Mouse (Mus musculus) heart, postnatal 14 days (tissue): ENCODE data around the gene Ly6g6d. TPM values are rescaled to one million over a fixed set of nuclear protein-coding genes. Genes with fewer than 3 reads are reported as not detected.
"Not testable (repeated sequence)": the region's sequence is repeated elsewhere in the genome, so short reads cannot be mapped to it uniquely, and the experiment has no call there.

ENCODE experiments used
- DNase-seq, 2 experiments: peaks; one replicate each; pipeline ENCODE4 v3.0.0; 2021 to 2022
- intact Hi-C: fragments of 180-260 bp; cut with DNase I; formaldehyde crosslinking; loops from one replicate; pipeline ENCODE4 v1.15.1; 2025
- total RNA-seq, 2 experiments: library from RNA; stranded (reverse); gene quantifications; 2 replicates each; pipeline ENCODE4 v1.2.3; 2021

Ly6g6d gene
- total RNA-seq, 2 experiments from 2014 or later: 0.67 to 3.3 TPM

DNA sequence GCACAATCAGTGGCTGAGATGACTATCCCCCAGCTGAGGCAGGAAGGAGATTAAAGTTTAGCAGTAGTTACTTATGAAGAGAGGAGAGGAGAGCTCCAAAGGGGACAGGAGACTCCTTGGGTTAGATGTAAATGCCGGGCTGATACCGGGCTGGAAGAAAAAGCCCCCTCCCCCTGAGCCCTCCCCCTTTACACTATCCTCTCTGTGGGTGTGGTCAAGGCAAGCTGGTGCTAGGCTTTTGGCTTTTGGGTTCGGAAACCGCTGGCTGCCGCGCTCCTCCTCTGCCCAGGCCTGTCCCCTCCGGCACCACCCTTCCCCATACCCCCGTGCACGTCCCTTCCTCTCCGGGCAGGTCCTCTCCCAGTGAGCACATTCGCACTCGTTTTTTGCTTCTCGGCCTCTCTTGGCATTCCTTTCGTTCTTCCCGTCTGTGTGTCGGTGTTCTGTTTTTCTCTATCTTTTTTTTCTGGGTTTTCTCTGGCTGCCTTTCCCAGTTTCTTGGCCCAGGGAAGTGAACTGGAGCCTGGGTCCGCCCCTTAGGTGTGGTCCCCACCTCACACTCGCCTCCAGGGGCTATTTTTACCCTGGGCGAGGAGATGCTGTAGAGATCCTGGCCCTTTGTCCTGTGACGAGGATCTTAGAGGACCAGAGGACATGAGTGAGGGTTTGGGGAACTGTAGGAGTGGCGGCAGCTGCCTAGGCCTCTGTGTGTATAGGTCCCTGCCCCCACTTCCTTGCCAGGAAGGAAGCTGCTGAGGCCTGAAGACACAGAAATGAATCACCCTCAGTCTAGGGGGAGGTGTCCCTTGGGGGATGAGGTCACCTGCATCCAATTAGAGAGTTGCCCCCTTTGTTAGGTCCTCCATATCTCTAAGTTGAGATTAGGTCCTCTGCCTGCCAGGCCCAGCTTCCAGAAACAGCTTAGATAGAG lies 26.4 kb downstream of the Ly6g6d start:
- intact Hi-C loops: no loop called here
- DNase-seq: peak; percentile 80 to 84

DNA sequence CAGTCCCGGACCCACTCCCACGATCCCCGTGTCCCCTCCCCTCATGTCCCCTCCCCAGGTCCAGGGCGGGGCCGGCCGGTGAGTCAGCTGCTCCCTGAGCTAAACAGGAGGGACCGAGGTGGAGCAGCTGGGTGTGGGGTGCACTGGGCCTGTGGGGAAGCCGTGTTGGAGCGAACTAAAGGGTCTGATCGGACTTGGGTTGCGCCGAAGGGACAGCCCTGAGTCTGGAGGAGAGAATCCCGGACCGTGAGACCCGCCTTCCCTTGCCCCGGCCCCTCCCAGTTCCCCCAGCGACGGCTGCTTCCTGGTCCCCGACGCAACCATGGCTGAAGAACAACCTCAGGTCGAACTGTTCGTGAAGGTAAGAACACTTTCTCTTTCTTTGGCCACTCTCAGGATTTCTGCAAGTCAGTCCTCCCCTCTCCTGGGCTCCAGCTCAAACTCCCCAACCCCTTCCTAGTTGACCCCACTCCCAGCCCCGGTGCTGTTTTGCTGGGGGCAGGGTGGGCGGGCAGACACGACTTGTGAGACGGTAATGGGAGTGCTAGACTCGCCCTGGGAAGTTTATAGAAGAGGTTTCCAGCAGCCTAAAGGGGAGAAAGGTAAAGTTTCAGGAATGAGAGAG lies 27.6 kb downstream of the Ly6g6d start:
- intact Hi-C loops: no loop called here
- peak; percentile 82 to 83 for DNase-seq

- intact Hi-C loops: no loop called here
- peak; percentile 61 to 67 for DNase-seq
Observed at GRCm38 (mm10) chr17:35049561-35050016, 28.3 kb downstream of the Ly6g6d start, which contains the start of gene Clic1. TSS of gene Clic1 (plus strand) at chr17:35049966.

DNA sequence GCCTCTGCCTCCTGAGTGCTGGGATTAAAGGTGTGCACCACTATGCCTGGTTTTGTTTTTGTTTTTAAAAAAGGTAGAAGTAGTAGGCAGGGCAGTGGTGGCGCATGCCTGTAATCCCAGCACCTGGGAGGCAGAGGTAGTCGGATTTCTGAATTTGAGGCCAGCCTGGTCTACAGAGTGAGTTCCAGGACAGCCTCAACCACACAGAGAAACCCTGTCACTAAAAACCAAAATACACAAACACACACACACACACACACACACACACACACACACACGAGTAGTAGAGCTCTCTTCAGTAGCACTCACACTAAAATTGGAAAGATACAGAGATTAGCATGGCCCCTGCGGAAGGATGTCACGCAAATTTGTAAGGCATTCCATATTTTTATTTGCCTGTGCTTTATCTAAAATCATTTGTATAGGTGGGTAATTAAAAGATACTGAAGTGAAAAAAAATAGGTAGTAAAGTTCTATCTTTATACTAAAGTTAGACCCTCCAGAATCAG lies 28.9 kb downstream of the Ly6g6d start:
- DNase-seq: no peak
- intact Hi-C loops: no loop called here

DNA sequence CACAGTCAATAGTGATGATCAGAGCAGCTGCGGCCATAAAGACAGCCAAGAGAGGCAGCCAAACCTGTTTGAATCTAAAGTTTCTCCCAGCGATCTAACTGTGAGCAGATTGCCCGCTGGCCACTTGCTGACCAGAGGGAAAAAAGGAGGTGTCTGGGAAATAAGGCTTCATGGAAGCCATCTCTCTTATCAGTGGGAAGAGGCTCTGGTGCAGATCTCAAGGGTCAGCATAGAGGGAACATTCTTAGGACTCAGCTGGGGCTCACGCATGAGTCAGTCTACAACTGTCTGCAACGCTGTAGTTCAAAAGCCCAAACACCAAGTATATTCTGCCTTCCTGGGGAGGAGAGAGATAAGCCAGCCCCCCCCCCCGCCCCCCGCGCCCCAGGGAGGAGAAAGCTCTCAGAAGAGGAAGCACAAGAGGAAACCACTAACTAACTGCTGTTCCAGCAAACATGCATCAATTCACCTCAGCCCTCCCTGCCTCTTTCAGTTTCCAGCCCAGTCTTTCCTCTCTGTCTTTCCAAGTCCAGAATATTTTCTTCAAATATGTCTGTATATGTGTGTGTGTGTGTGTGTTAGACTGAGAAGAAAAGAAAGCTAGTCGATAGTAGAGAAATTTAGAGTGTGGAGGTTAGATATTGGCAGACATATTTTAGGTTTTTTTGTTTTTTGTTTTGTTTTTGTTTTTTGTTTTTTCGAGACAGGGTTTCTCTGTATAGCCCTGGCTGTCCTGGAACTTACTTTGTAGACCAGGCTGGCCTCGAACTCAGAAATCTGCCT lies 29.5 kb downstream of the Ly6g6d start:
- DNase-seq: peak in 1 of 2 experiments; percentile 45
- intact Hi-C loops: no loop called here

DNA sequence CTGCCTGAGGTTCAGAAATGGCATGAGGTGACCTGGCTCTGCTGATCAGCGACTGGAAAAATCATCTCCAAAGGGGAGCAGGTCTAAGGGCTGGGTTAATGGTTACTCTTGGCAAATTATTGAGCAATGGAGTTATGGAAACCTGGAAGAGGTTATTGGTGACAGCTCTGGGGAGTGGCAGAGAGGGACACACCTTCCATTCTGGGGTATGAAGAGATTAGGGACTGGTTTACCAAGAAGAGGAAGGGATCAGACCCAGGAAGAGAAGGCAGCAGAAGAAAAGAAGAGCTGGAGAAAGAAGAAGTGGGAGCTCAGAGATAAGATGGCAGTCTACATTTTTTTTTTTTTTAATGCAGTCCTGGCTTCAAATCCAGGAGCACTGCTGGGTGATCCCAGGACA lies 30.2 kb downstream of the Ly6g6d start:
- intact Hi-C loops: no loop called here
- no peak for DNase-seq

DNA sequence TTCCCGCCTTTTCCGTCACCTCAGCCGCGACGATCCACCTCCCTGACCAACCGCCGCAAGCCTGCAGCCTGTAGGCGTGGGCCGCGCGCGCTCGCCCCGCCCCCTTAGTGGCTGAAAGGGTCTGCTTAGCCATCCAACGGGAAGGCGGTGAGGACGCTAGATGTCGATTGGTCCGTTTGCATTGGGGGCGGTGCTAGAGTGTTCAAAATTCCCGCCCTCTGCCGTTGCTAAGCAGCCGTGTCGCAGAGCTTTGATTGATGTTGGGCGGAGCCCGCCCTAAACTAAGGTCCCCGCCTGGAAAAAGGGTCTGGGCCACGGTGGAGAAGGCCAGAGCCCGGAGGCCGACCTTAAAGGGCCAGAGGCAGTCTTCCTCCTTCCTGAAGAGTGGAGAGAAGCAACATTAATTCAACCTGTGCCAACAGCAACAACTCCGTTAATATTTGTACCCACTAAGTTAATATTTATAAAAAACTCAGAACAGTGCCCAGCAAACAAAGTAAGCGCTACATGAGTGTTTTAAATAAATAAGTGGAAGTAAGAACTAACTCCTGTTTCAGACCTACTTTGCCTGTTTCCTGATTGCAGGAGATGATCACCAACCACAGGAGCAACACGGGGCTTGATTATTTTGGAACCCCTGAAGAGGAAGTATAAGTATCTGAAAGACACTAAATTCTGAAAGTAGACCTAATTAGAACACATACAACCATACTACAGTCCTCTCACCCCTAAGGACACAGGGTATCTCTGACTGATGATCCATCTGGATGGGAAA lies 31.0 kb downstream of the Ly6g6d start, which contains the start of gene Msh5:
Msh5 (minus strand) TSS at position 65 of the 775 bp plus-strand sequence.
- intact Hi-C loops: no loop called here
- peak; percentile 97 for DNase-seq

- intact Hi-C loops: loop anchor here (2.0 kb wide), 1 partner anchor 23 kb away; no protein-coding TSS in a partner anchor
- no peak for DNase-seq
Observed at GRCm38 (mm10) chr17:35045807-35046680, 31.8 kb downstream of the Ly6g6d start.

- no peak for DNase-seq
- intact Hi-C loops: loop anchor here (2.0 kb wide), 1 partner anchor 22 kb away; no protein-coding TSS in a partner anchor
Observed at GRCm38 (mm10) chr17:35044904-35045806, 32.7 kb downstream of the Ly6g6d start.

DNA sequence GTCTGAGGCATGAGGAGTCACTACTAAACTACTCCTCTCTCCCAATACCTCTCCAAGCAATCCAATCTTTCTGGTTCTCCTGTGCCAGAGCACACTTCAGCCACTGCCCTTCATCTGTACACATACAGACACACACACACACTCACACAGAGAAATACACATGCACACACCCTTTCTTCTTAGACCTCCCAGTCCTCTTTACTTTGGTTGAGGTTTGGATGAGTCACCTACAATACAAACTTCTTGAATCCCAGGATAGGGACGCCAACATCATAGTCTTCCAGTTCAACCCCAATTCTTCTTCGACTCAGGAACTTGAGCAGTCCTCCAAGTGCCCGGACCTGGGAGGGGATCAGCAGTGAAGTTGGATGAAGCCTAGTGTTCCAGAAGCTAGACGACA lies 34.1 kb downstream of the Ly6g6d start:
- intact Hi-C loops: loop anchor here (2.0 kb wide), 1 partner anchor 21 kb away; no protein-coding TSS in a partner anchor
- DNase-seq: no peak

DNA sequence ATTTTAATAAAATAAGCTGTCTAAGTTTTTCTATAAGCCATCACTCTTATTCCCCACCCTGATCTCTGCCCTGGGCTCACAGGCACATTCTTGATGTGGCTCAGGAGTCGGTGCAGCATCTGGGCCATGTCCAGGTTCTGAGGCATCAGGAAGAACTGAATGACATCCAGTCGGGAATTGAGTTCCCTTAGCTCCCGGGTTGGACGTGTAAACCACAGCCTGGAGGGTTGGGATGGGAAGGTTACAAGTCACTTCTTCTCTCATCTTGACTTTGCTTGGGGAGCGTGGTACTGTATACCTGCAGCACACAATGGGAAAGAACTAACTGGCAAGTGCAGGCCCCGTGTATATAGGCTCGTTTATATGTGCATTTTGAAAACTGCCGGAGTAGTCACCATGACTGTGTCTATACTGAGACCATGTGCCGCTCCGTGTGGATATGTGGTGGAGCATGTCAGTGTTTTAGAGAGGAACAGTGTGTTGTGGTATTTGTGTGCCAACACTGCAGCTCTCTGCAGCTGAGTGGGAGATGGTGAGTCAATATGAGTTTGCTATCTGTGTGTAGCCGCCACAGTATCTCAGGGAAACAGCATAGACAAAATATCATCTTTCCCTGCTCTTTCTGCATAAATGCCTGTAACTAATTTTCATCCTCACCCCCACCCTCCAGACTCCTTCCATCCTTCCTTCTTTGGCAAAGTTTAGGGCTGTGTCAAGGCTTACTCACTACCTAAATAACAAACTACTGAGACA lies 38.6 kb downstream of the Ly6g6d start:
- intact Hi-C loops: no loop called here
- no peak for DNase-seq

GRCm38 (mm10) chr17:35034896-35035295 lies 43.0 kb downstream of the Ly6g6d start:
- intact Hi-C loops: no loop called here

GRCm38 (mm10) chr17:35033703-35034102 lies 44.2 kb downstream of the Ly6g6d start:
- intact Hi-C loops, DNase-seq: not testable (repeated sequence)

More at GRCm38 (mm10) chr17:35034896-35035295, 43.0 kb downstream of the Ly6g6d start:
- no peak for DNase-seq

DNA sequence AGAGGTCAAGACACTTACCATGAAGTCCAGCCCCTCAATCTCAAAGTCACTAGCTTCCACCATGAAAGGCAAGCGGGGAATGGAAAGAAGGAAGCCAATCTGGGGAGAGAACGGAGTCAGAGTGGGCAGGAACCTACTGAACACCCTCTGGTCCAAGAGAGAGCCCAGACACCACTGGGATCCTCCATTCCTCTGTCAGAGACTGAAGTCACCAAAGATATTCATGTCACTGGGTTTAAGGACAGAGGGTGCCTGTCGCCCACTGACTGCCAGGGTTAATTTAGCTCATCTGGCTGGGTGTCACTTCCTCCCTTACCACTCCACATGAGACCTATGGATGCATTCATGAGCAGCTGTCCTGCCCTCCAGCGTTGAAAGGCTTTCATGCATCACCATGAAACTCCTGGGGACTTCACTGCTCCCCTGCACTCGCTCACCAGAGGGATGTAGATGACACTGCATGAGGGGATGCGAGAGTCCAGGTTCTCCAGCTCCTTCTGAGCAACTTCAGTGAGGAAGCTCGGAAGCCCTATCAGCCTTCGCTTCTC lies 45.5 kb downstream of the Ly6g6d start:
- intact Hi-C loops: no loop called here
- no peak for DNase-seq

- intact Hi-C loops: no loop called here
Observed at GRCm38 (mm10) chr17:35031880-35032279, 46.0 kb downstream of the Ly6g6d start.

GRCm38 (mm10) chr17:35031272-35031671 lies 46.6 kb downstream of the Ly6g6d start:
- DNase-seq: no peak
- intact Hi-C loops: no loop called here

More at GRCm38 (mm10) chr17:35031880-35032279, 46.0 kb downstream of the Ly6g6d start:
- DNase-seq: no peak
